Mouse (Mus musculus) layer of hippocampus, adult 8-10 months (tissue): Measurements from ENCODE around the gene Zfp51. TPM values are rescaled to one million over a fixed set of nuclear protein-coding genes. Genes with fewer than 3 reads are reported as not detected.

ENCODE experiments used
- total RNA-seq, 4 experiments: library from RNA; stranded (reverse); gene quantifications; 2 replicates each; pipeline ENCODE4 v1.2.4; 2022

The Zfp51 gene
- total RNA-seq, 4 experiments from 2014 or later, result 3.5 to 5.3 (median 4.6) TPM

Other genes with a start within 250 kb of the Zfp51 start
- not detected for gene Vmn1r234, start 224.3 kb upstream of the Zfp51 start, total RNA-seq
- gene Vmn1r235, start 194.0 kb upstream of the Zfp51 start, total RNA-seq, result not detected
- not detected for gene Vmn1r236, start 167.4 kb upstream of the Zfp51 start, total RNA-seq
- not detected for gene Vmn1r237, start 138.5 kb upstream of the Zfp51 start, total RNA-seq
- 1 to 10 TPM; 1.6 to 2.6 (median 2.0) TPM for gene Zfp677, start 66.6 kb upstream of the Zfp51 start, total RNA-seq
- 1 to 10 TPM in 1 of 4 experiments, under 1 TPM in 3; 0.84 to 1.6 (median 0.87) TPM for gene Zfp54, start 27.1 kb upstream of the Zfp51 start, total RNA-seq
- 1 to 10 TPM; 4.3 to 6.4 (median 5.3) TPM for gene Zfp53, start 38.6 kb downstream of the Zfp51 start, total RNA-seq
- 10 to 100 TPM in 1 of 4 experiments, 1 to 10 TPM in 3; 7.4 to 11.9 (median 8.2) TPM for gene Zfp52, start 85.2 kb downstream of the Zfp51 start, total RNA-seq
- gene Zfp948, start 116.6 kb downstream of the Zfp51 start, total RNA-seq, result 10 to 100 TPM; 10.9 to 15.0 (median 11.3) TPM
- 10 to 100 TPM in 2 of 4 experiments, 1 to 10 TPM in 2; 8.5 to 14.1 (median 11.7) TPM for gene Zfp983, start 200.2 kb downstream of the Zfp51 start, total RNA-seq
- gene Gm10226, start 241.5 kb downstream of the Zfp51 start, total RNA-seq, result 10 to 100 TPM in 1 of 4 experiments, 1 to 10 TPM in 3; 5.0 to 11.0 (median 5.9) TPM